Mouse (Mus musculus): ENCODE results near the gene Stk40.

The Stk40 gene

GRCm38 (mm10) chr4:126130502-126130901 lies 26.7 kb downstream of the Stk40 start:
- no peak for DNase-seq

GRCm38 (mm10) chr4:126131290-126132121 lies 27.7 kb downstream of the Stk40 start:
- DNase-seq = peak; percentile 81 to 85

GRCm38 (mm10) chr4:126132636-126133264 lies 29.0 kb downstream of the Stk40 start:
- peak; percentile 57 to 74 for DNase-seq

- DNase-seq = no peak
These were observed 30.5 kb downstream of the Stk40 start for GRCm38 (mm10) chr4:126134236-126134635.

- no peak for DNase-seq
These were observed 30.9 kb downstream of the Stk40 start for GRCm38 (mm10) chr4:126134639-126135038.

GRCm38 (mm10) chr4:126137773-126138172 lies 34.0 kb downstream of the Stk40 start:
- DNase-seq = no peak

GRCm38 (mm10) chr4:126141021-126141420 lies 37.3 kb downstream of the Stk40 start:
- no peak for DNase-seq

- no peak for DNase-seq
These were observed 41.6 kb downstream of the Stk40 start for GRCm38 (mm10) chr4:126145396-126145795.

- no peak for DNase-seq
These were observed 43.3 kb downstream of the Stk40 start for GRCm38 (mm10) chr4:126146974-126147532.

GRCm38 (mm10) chr4:126147533-126148160 lies 43.9 kb downstream of the Stk40 start, which contains the start of gene Eva1b:
Eva1b (plus strand) TSS chr4:126147744.
- peak; percentile 76 to 78 for DNase-seq

GRCm38 (mm10) chr4:126148161-126148961 lies 44.6 kb downstream of the Stk40 start:
- peak; percentile 76 to 84 for DNase-seq

- peak in 1 of 2 experiments; percentile 25 for DNase-seq
These were observed 45.4 kb downstream of the Stk40 start for GRCm38 (mm10) chr4:126149041-126149676.

- DNase-seq = no peak
These were observed 46.0 kb downstream of the Stk40 start for GRCm38 (mm10) chr4:126149798-126150197.

- DNase-seq = peak; percentile 78 to 84
These were observed 46.7 kb downstream of the Stk40 start for GRCm38 (mm10) chr4:126150297-126150948.

- no peak for DNase-seq
These were observed 47.2 kb downstream of the Stk40 start for GRCm38 (mm10) chr4:126150949-126151320.

- DNase-seq = no peak
These were observed 48.1 kb downstream of the Stk40 start for GRCm38 (mm10) chr4:126151701-126152440.

GRCm38 (mm10) chr4:126152864-126153263 lies 49.1 kb downstream of the Stk40 start:
- DNase-seq = no peak

GRCm38 (mm10) chr4:126155183-126155582 lies 51.4 kb downstream of the Stk40 start:
- DNase-seq = peak in 1 of 2 experiments; percentile 59

GRCm38 (mm10) chr4:126155869-126156268 lies 52.1 kb downstream of the Stk40 start:
- no peak for DNase-seq

- DNase-seq = no peak
These were observed 52.9 kb downstream of the Stk40 start for GRCm38 (mm10) chr4:126156617-126157016.

- no peak for DNase-seq
These were observed 53.8 kb downstream of the Stk40 start for GRCm38 (mm10) chr4:126157562-126157961.

All from lung, adult 18-20 months (tissue).